In the genomic region with DNA sequence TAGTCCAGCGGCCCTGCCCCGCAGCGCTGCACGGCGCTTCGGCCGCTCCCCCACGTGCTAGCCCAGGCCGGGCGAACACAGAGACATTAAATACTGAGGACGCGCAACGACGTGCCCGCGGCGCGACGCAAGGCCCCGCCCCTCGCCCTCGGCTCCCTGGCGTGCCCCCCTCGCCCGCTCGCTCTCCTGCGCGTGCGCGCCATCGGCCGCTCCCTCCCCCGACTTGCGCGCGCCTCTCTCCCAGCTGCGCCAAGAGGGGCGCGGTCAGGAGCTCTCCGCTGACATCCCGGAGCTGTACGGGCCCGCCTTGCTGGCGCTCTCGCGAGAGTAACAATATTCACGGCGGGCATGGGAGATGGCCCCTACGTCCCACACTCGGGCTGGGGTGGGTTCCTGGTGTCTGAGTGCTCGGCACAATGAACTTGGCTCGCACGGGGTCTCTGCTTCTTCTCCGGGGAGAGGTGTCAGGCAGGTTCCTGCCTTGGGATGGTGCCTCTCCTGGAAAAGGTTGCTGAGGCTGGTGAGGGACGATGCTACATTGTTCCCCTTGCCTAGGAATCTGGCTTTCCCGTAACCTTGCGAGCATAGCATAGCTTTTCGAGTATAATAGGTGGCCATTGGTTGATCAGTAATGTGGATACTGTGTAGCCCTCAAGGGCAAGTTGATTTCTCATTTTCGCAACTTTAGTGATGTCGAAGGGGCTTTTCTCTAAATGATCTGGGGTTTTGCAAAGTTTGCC, we compare ENCODE assay signal across 8 mouse cellular contexts. TPM values are rescaled to one million over a fixed set of nuclear protein-coding genes. Genes with fewer than 3 reads are reported as not detected.
A peak's percentile ranks its signal among the peaks of the same experiment; 100 is the strongest.
DNase-seq lines count a peak whose midpoint lies in the region; ATAC-seq lines count a peak whose summit lies in the region.

A gene (minus strand): TSS at position 129 of the 740 bp plus-strand sequence.

- H3K4me3 ChIP-seq in megakaryocyte, embryonic 14.5 days (replicated peaks), result peak within 1 kb of the TSS; percentile 96

- peaks cover 16% of the 10 kb centered on the region for H3K27me3 ChIP-seq in megakaryocyte, embryonic 14.5 days (replicated peaks)

- peak; percentile 95 for ATAC-seq in common myeloid progenitor, adult 5-6 weeks (replicated peaks; ENCODE audit: low read depth, poor library complexity, severe bottlenecking)

- H3K9me3 ChIP-seq in megakaryocyte, embryonic 14.5 days, result no peaks in the 10 kb centered on the region

- DNase-seq in ZHBTc4 (ENCODE audit: low read depth, low spot score), result peak; percentile 99
- DNase-seq in gastrocnemius, adult 8-10 months (ENCODE audit: low spot score in 2 of 2), result peak; percentile 97 to 98
- peak; percentile 76 for DNase-seq in hindlimb bud, embryonic 11.5 days (ENCODE audit: extremely low spot score, low read depth, low spot score)
- peak; percentile 89 to 97 for DNase-seq in left cerebral cortex, adult 8-10 months (ENCODE audit: low spot score in 2 of 2)
- DNase-seq in right cerebral cortex, postnatal 14 days, result peak; percentile 96
- peak; percentile 96 to 98 for DNase-seq in urinary bladder, postnatal 36 days (ENCODE audit: low spot score in 2 of 2)

- H3K4me1 ChIP-seq in megakaryocyte, embryonic 14.5 days, result peaks cover 39% of the 10 kb centered on the region

- H3K36me3 ChIP-seq in megakaryocyte, embryonic 14.5 days (replicated peaks; ENCODE audit: low read length), result peaks cover 8% of the 10 kb centered on the region

RNA-seq across cellular contexts. Expression of the gene that starts here (rescaled TPM):
- total RNA-seq in common myeloid progenitor, adult 5-6 weeks (2017), result 24.5 and 26.5 TPM in 2 replicates
- total RNA-seq in gastrocnemius, adult 8-10 months (2022), result 10 to 100 TPM; 61.8 to 71.6 (median 65.3) TPM
- 10 to 100 TPM; 41.6 to 46.5 (median 43.0) TPM for total RNA-seq in left cerebral cortex, adult 8-10 months (2022)
- polyA plus RNA-seq in megakaryocyte, embryonic 14.5 days (2012; ENCODE audit: insufficient read depth, low replicate concordance), result 0.90 and 3.9 TPM in 2 replicates

Comparison
In these comparisons a context has a peak if more than half of its experiments do, and no peak if none do; other contexts are left out.
1. Peak in every context shown above with its lines: DNase-seq, ATAC-seq and H3K4me3 ChIP-seq.